Mouse (Mus musculus) midbrain, embryonic 12.5 days (tissue): Measurements from ENCODE around the gene Zcchc24. TPM values are rescaled to one million over a fixed set of nuclear protein-coding genes. Genes with fewer than 3 reads are reported as not detected.
A peak's percentile ranks its signal among the peaks of the same experiment; 100 is the strongest.

Experiments used
- ATAC-seq: fragments of 200-750 bp; cut with Nextera tagmentation; 2 replicates; pipeline ENCODE4 v1.8.0; 2017; ENCODE audit warnings: low read depth, moderate TSS enrichment, moderate library complexity; ENCODE audit not compliant: low FRiP score
- H3K27ac ChIP-seq: fragments of 300-500 bp; sonication (generic); replicated peaks from 2 replicates; pipeline ENCODE4 v1.5.1; 2016; ENCODE audit warnings: mild to moderate bottlenecking
- H3K27me3 ChIP-seq: fragments of 300-500 bp; sonication (generic); 2 replicates; pipeline ENCODE4 v1.6.1; 2016; ENCODE audit warnings: mild to moderate bottlenecking
- H3K36me3 ChIP-seq: fragments of 300-500 bp; sonication (generic); 2 replicates; pipeline ENCODE4 v1.6.1; 2016
- H3K4me1 ChIP-seq: fragments of 300-500 bp; sonication (generic); 2 replicates; pipeline ENCODE4 v1.6.1; 2016
- H3K4me2 ChIP-seq: fragments of 300-500 bp; sonication (generic); replicated peaks from 2 replicates; pipeline ENCODE4 v1.6.1; 2016; ENCODE audit warnings: mild to moderate bottlenecking, moderate library complexity
- H3K4me3 ChIP-seq: fragments of 300-500 bp; sonication (generic); 2 replicates; pipeline ENCODE4 v1.5.1; 2016; ENCODE audit warnings: mild to moderate bottlenecking
- H3K9ac ChIP-seq: fragments of 300-500 bp; sonication (generic); replicated peaks from 2 replicates; pipeline ENCODE4 v1.6.1; 2016; ENCODE audit warnings: mild to moderate bottlenecking, moderate library complexity
- H3K9me3 ChIP-seq: fragments of 300-500 bp; sonication (generic); 2 replicates; pipeline ENCODE4 v1.6.1; 2016; ENCODE audit warnings: mild to moderate bottlenecking
- WGBS: fragments of 180-500 bp; shearing (Covaris S2); methylation state at CpG from one replicate; pipeline ENCODE4 v1.1.7; 2016; 5-methylcytosine and 5-hydroxymethylcytosine counted together
- polyA plus RNA-seq: library from polyadenylated mRNA; unstranded; fragments of >200 nt; fragmentation: Nextera tagmentation; extraction: Ambion mirVana; gene quantifications from 2 replicates; pipeline ENCODE4 v1.2.1, GENCODE M21; 2016

Zcchc24 gene
- polyA plus RNA-seq, 1 experiment from 2014 or later, result 20.7 TPM

DNA sequence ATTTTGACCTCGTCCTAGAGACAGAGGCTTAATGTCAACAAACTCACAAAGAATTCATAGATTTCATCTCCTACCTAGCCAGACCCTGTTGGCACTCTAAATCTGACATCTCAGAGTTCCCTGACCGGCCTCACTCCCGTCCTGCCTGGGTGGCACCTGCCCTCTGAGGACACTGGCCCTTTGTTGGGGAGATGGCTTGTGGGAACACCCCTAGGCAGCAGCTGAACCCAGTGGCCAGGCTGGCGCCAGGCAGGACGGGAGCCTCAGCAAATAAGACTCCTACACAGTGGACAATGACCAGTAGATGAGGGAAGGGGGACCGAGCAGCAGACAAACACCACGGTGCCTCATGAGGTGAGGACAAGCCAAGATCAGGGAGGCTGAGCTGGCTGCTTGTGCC, 89.2 kb downstream of the Zcchc24 start:
- Histone ChIP-seq H3K9ac (no peak overlapping the region), H3K4me2 (no peak overlapping the region), H3K9me3 (no peaks in the 10 kb centered on the region), H3K4me1 (no peaks in the 10 kb centered on the region), H3K4me3 (no peak overlapping the region), H3K27ac (no peak overlapping the region), H3K27me3 (no peaks in the 10 kb centered on the region), H3K36me3 (no peaks in the 10 kb centered on the region)
- no peak for ATAC-seq
- 81% methylated on average over 7 of the region's 7 CpGs for WGBS

DNA sequence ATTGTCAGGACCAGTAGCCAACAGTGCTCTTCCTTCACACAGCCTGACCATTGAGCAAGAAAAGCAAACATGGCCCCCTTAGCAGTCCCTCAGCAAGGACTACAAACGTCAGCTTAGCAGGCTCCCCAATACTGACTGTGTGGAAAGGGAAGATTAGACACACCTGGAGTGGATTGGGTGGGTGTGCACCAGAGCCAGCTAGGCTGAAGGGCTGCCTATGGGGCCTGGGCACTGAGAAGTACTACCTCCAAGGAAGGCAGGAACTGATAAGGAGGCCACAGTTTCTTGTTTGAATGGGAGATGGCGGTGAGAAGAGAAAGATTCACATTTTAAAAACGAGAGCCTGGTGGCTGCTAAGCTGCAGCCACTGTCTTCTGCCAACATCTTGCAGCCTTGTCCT, 101.3 kb downstream of the Zcchc24 start:
- no peaks in the 10 kb centered on the region for H3K27me3 ChIP-seq
- 78% methylated on average over 3 of the region's 3 CpGs for WGBS
- peaks cover 44% of the 10 kb centered on the region for H3K36me3 ChIP-seq
- H3K4me3 ChIP-seq, result no peak overlapping the region
- no peak overlapping the region; the same call in 1 of the 2 replicates for H3K27ac ChIP-seq
- ATAC-seq, result no peak
- no peak overlapping the region for H3K9ac ChIP-seq
- H3K4me1 ChIP-seq, result no peaks in the 10 kb centered on the region
- H3K9me3 ChIP-seq, result no peaks in the 10 kb centered on the region
- no peak overlapping the region for H3K4me2 ChIP-seq

- no peak overlapping the region for H3K4me3 ChIP-seq
- WGBS, result 93% methylated on average over 2 of the region's 2 CpGs
- no peak for ATAC-seq
These were observed 102.0 kb downstream of the Zcchc24 start for GRCm38 (mm10) chr14:25666668-25667376.

DNA sequence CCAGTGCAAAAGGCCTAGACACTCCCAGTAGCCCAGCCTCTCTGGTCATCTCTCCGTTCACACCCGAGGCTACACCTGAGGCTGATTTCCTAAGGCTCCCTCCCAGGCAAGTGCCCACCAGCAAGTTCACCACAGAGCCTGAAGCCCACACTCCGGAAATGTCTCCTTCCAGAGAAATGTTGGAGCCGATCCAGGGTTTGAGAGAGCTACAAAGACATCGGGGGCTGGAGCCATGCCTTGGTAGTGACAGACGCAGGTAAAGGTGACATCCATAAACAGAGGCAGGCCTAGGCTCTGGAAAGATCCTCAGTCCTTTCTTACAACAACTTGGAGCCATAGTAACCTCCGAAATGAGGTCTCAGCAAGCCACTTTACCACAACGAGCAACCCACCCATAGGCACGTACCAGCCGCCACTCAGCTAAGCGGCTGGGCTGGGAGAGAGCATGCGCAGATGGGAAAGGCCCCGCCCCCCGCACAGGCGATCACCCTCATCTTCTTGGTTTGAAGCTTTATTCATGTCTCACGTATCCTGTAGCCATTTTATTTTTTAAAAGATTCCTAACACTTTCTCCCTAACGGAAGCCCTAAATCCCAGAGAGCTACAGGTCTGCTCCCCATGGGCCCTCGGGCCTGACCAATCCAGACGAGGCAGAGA, 103.4 kb downstream of the Zcchc24 start:
- H3K27me3 ChIP-seq, result no peaks in the 10 kb centered on the region
- H3K4me2 ChIP-seq, result no peak overlapping the region
- no peaks in the 10 kb centered on the region for H3K9me3 ChIP-seq
- 72% methylated on average over 19 of the region's 19 CpGs for WGBS
- peaks cover 66% of the 10 kb centered on the region for H3K36me3 ChIP-seq
- ATAC-seq, result peak; percentile 20; the same call in 1 of the 2 replicates
- peak overlapping the region; percentile 56; the same call in 1 of the 2 replicates for H3K27ac ChIP-seq
- no peak overlapping the region for H3K4me3 ChIP-seq
- no peaks in the 10 kb centered on the region for H3K4me1 ChIP-seq
- no peak overlapping the region for H3K9ac ChIP-seq

More at GRCm38 (mm10) chr14:25666668-25667376, 102.0 kb downstream of the Zcchc24 start:
- Histone ChIP-seq H3K27ac (no peak overlapping the region; the same call in 1 of the 2 replicates), H3K27me3 (no peaks in the 10 kb centered on the region), H3K4me1 (no peaks in the 10 kb centered on the region), H3K9ac (no peak overlapping the region), H3K4me2 (no peak overlapping the region), H3K36me3 (peaks cover 52% of the 10 kb centered on the region), H3K9me3 (no peaks in the 10 kb centered on the region)

- Histone ChIP-seq H3K4me2 (no peak overlapping the region), H3K9me3 (no peaks in the 10 kb centered on the region), H3K36me3 (peaks cover 77% of the 10 kb centered on the region), H3K9ac (no peak overlapping the region), H3K4me1 (no peaks in the 10 kb centered on the region), H3K27ac (peak overlapping the region; percentile 30; the same call in 1 of the 2 replicates), H3K27me3 (no peaks in the 10 kb centered on the region), H3K4me3 (no peak overlapping the region)
- no peak for ATAC-seq
- 78% methylated on average over 7 of the region's 7 CpGs for WGBS
These were observed 104.5 kb downstream of the Zcchc24 start for GRCm38 (mm10) chr14:25664310-25664695.

- Histone ChIP-seq H3K9ac (peak overlapping the region; percentile 24; the same call in 1 of the 2 replicates), H3K4me1 (no peaks in the 10 kb centered on the region), H3K4me3 (no peak overlapping the region), H3K9me3 (no peaks in the 10 kb centered on the region), H3K27ac (peak overlapping the region; percentile 52), H3K4me2 (no peak overlapping the region), H3K36me3 (peaks cover 83% of the 10 kb centered on the region), H3K27me3 (no peaks in the 10 kb centered on the region)
- WGBS, result 83% methylated on average over 7 of the region's 7 CpGs
- no peak for ATAC-seq
These were observed 105.1 kb downstream of the Zcchc24 start for GRCm38 (mm10) chr14:25663649-25664309.

Other genes with a start within 250 kb of the Zcchc24 start
- gene Ppif, start 74.9 kb downstream of the Zcchc24 start, polyA plus RNA-seq, result 28.7 and 29.7 TPM in 2 replicates
- 3.2 and 4.1 TPM in 2 replicates for gene Anxa11, start 73.1 kb upstream of the Zcchc24 start, polyA plus RNA-seq
- not detected in 2 replicates for gene Plac9a, start 134.1 kb upstream of the Zcchc24 start, polyA plus RNA-seq
- gene Tmem254a, start 158.6 kb upstream of the Zcchc24 start, polyA plus RNA-seq, result 1.4 and 2.7 TPM in 2 replicates
- not detected in 2 replicates for gene Cphx1, start 169.3 kb upstream of the Zcchc24 start, polyA plus RNA-seq
- 7.1 and 7.3 TPM in 2 replicates for gene Duxbl1, start 209.5 kb upstream of the Zcchc24 start, polyA plus RNA-seq